Mouse (Mus musculus): ENCODE measurements around the gene Iqgap2.

DNA sequence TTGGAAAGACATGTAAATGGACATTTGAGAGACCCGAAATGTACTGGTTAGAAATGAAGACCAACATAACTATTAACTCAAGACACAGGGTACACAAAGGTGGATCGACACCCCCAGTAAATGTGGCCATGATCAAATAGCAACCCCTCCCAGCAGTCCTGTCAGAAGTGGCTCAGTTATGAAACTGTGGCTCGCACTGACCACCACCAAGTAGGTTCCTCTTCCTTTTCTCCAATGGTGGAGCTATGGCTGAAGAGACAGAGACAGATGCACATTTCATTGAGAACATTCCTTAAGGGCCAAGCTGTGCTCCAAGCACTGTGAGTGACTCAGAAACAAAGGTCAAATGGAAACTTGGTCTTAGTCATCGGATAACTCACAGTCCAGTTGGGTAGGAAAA is 92.4 kb downstream of the Iqgap2 start:
- TF ChIP-seq CTCF (IDR thresholded peaks at IDR 0.05; ENCODE audit: control insufficient read depth, insufficient read depth, insufficient read length) (no peak), MYOG (IDR thresholded peaks at IDR 0.05; ENCODE audit: control insufficient read depth, extremely low read depth, insufficient read length) (no peak), MAX (IDR thresholded peaks at IDR 0.05) (no peak), FOSL1 (IDR thresholded peaks at IDR 0.05; ENCODE audit: insufficient read depth, low read length, poor library complexity, severe bottlenecking) (no peak), CEBPB (IDR thresholded peaks at IDR 0.05; ENCODE audit: low read depth) (no peak), MYOD1 (IDR thresholded peaks at IDR 0.05; ENCODE audit: control insufficient read depth, insufficient read length, low read depth) (no peak), USF1 (IDR thresholded peaks at IDR 0.05; ENCODE audit: low read depth) (no peak)

Data from C2C12 (cell line).